Mouse (Mus musculus) heart, embryonic 12.5 days (tissue): ENCODE results near the gene Hnrnpul1. TPM values are rescaled to one million over a fixed set of nuclear protein-coding genes. Genes with fewer than 3 reads are reported as not detected.
"Not testable (repeated sequence)": the region's sequence is repeated elsewhere in the genome, so short reads cannot be mapped to it uniquely, and the experiment has no call there.

Source experiments
- ATAC-seq: fragments of 200-750 bp; cut with Nextera tagmentation; 2 replicates; pipeline ENCODE4 v1.8.0; 2017; ENCODE audit warnings: moderate TSS enrichment, moderate library complexity; ENCODE audit not compliant: insufficient number of reproducible peaks, low FRiP score
- H3K27ac ChIP-seq: fragments of 300-500 bp; sonication (generic); 2 replicates; pipeline ENCODE4 v1.5.1; 2016; ENCODE audit warnings: mild to moderate bottlenecking, moderate library complexity; ENCODE audit not compliant: poor library complexity, severe bottlenecking
- H3K27me3 ChIP-seq: fragments of 300-500 bp; sonication (generic); replicated peaks from 2 replicates; pipeline ENCODE4 v1.6.1; 2016; ENCODE audit warnings: mild to moderate bottlenecking, moderate library complexity
- H3K36me3 ChIP-seq: fragments of 300-500 bp; sonication (generic); 2 replicates; pipeline ENCODE4 v1.6.1; 2016; ENCODE audit warnings: mild to moderate bottlenecking, moderate library complexity
- H3K4me1 ChIP-seq: fragments of 300-500 bp; sonication (generic); replicated peaks from 2 replicates; pipeline ENCODE4 v1.6.1; 2016; ENCODE audit warnings: mild to moderate bottlenecking
- H3K4me2 ChIP-seq: fragments of 300-500 bp; sonication (generic); 2 replicates; pipeline ENCODE4 v1.6.1; 2016; ENCODE audit warnings: mild to moderate bottlenecking, moderate library complexity
- H3K4me3 ChIP-seq: fragments of 300-500 bp; sonication (generic); 2 replicates; pipeline ENCODE4 v1.5.1; 2016; ENCODE audit warnings: mild to moderate bottlenecking
- H3K9ac ChIP-seq: fragments of 300-500 bp; sonication (generic); 2 replicates; pipeline ENCODE4 v1.6.1; 2016; ENCODE audit warnings: mild to moderate bottlenecking, moderate library complexity
- H3K9me3 ChIP-seq: fragments of 300-500 bp; sonication (generic); replicated peaks from 2 replicates; pipeline ENCODE4 v1.6.1; 2016; ENCODE audit warnings: mild to moderate bottlenecking, moderate library complexity
- WGBS: fragments of 180-500 bp; shearing (Covaris S2); methylation state at CpG from one replicate; pipeline ENCODE4 v1.1.7; 2016; 5-methylcytosine and 5-hydroxymethylcytosine counted together
- polyA plus RNA-seq: library from polyadenylated mRNA; unstranded; fragments of >200 nt; fragmentation: Nextera tagmentation; extraction: Ambion mirVana; gene quantifications from 2 replicates; pipeline ENCODE4 v1.2.1, GENCODE M21; 2016

Gene Hnrnpul1
- polyA plus RNA-seq: 57.0 and 60.9 TPM in 2 replicates

GRCm38 (mm10) chr7:25754738-25755467, at the start of gene Hnrnpul1:
TSS of gene Hnrnpul1 (minus strand) at chr7:25754757.
- no peaks in the 10 kb centered on the region for H3K9me3 ChIP-seq
- peak within 1 kb of the TSS; percentile 99 for H3K9ac ChIP-seq
- WGBS: under 1% methylated on average over 55 of the region's 55 CpGs

GRCm38 (mm10) chr7:25803460-25803859, 48.9 kb upstream of the Hnrnpul1 start:
- no peak overlapping the region for H3K27ac ChIP-seq
- 59% methylated on average over 13 of the region's 13 CpGs for WGBS
- no peak overlapping the region for H3K9ac ChIP-seq
- no peaks in the 10 kb centered on the region for H3K36me3 ChIP-seq
- H3K9me3 ChIP-seq: peaks cover 2% of the 10 kb centered on the region; the same call in 1 of the 2 replicates
- no peak overlapping the region for H3K4me3 ChIP-seq
- H3K27me3 ChIP-seq: no peaks in the 10 kb centered on the region
- no peak overlapping the region for H3K4me2 ChIP-seq
- no peak for ATAC-seq
- H3K4me1 ChIP-seq: peaks cover 24% of the 10 kb centered on the region

More at GRCm38 (mm10) chr7:25754738-25755467, at the start of gene Hnrnpul1:
- H3K36me3 ChIP-seq: peaks cover 27% of the 10 kb centered on the region
- peak; percentile 94 for ATAC-seq
- peak within 1 kb of the TSS; percentile 79 for H3K4me3 ChIP-seq
- H3K27me3 ChIP-seq: no peaks in the 10 kb centered on the region
- peak within 1 kb of the TSS; percentile 88 for H3K4me2 ChIP-seq
- peak within 1 kb of the TSS; percentile 99 for H3K27ac ChIP-seq
- peaks cover 22% of the 10 kb centered on the region for H3K4me1 ChIP-seq

GRCm38 (mm10) chr7:25802241-25803125, 47.9 kb upstream of the Hnrnpul1 start:
- peak overlapping the region; percentile 30 for H3K4me3 ChIP-seq
- H3K4me1 ChIP-seq: peaks cover 24% of the 10 kb centered on the region
- ATAC-seq: peak; percentile 78
- H3K27me3 ChIP-seq: no peaks in the 10 kb centered on the region
- peaks cover 4% of the 10 kb centered on the region; the same call in 1 of the 2 replicates for H3K9me3 ChIP-seq
- H3K36me3 ChIP-seq: no peaks in the 10 kb centered on the region
- H3K4me2 ChIP-seq: peak overlapping the region; percentile 61
- WGBS: 18% methylated on average over 24 of the region's 24 CpGs
- H3K27ac ChIP-seq: peak overlapping the region; percentile 49
- peak overlapping the region; percentile 15; the same call in 1 of the 2 replicates for H3K9ac ChIP-seq

GRCm38 (mm10) chr7:25801031-25801430, 46.5 kb upstream of the Hnrnpul1 start:
- no peak for ATAC-seq
- Histone ChIP-seq H3K4me1 (peaks cover 23% of the 10 kb centered on the region), H3K9ac (no peak overlapping the region), H3K4me2 (no peak overlapping the region), H3K27me3 (no peaks in the 10 kb centered on the region), H3K27ac (no peak overlapping the region), H3K9me3 (peaks cover 4% of the 10 kb centered on the region; the same call in 1 of the 2 replicates), H3K36me3 (no peaks in the 10 kb centered on the region), H3K4me3 (no peak overlapping the region)
- WGBS: 85% methylated on average over 6 of the region's 6 CpGs

GRCm38 (mm10) chr7:25799369-25799768, 44.8 kb upstream of the Hnrnpul1 start:
- Histone ChIP-seq H3K4me1 (peaks cover 18% of the 10 kb centered on the region), H3K9me3 (peaks cover 4% of the 10 kb centered on the region; the same call in 1 of the 2 replicates), H3K9ac (no peak overlapping the region), H3K27me3 (no peaks in the 10 kb centered on the region), H3K4me3 (no peak overlapping the region), H3K4me2 (no peak overlapping the region), H3K27ac (no peak overlapping the region), H3K36me3 (no peaks in the 10 kb centered on the region)
- 81% methylated on average over 1 of the region's 1 CpGs for WGBS
- ATAC-seq: no peak

GRCm38 (mm10) chr7:25798540-25798939, 44.0 kb upstream of the Hnrnpul1 start:
- no peak for ATAC-seq
- H3K27me3 ChIP-seq: no peaks in the 10 kb centered on the region
- H3K27ac ChIP-seq: no peak overlapping the region
- 79% methylated on average over 2 of the region's 2 CpGs for WGBS
- H3K4me3 ChIP-seq: no peak overlapping the region
- peaks cover 16% of the 10 kb centered on the region for H3K4me1 ChIP-seq
- H3K4me2 ChIP-seq: no peak overlapping the region
- no peak overlapping the region for H3K9ac ChIP-seq
- H3K36me3 ChIP-seq: no peaks in the 10 kb centered on the region
- peaks cover 4% of the 10 kb centered on the region; the same call in 1 of the 2 replicates for H3K9me3 ChIP-seq

- no peak for ATAC-seq
- peaks cover 4% of the 10 kb centered on the region; the same call in 1 of the 2 replicates for H3K9me3 ChIP-seq
- no peak overlapping the region for H3K4me3 ChIP-seq
- H3K27ac ChIP-seq: no peak overlapping the region
- no peaks in the 10 kb centered on the region for H3K36me3 ChIP-seq
- 81% methylated on average over 8 of the region's 8 CpGs for WGBS
- peaks cover 6% of the 10 kb centered on the region; the same call in 1 of the 2 replicates for H3K4me1 ChIP-seq
- no peak overlapping the region for H3K4me2 ChIP-seq
- no peaks in the 10 kb centered on the region for H3K27me3 ChIP-seq
- no peak overlapping the region for H3K9ac ChIP-seq
These were observed 40.2 kb upstream of the Hnrnpul1 start for GRCm38 (mm10) chr7:25794775-25795174.

- no peak overlapping the region for H3K9ac ChIP-seq
- peaks cover 4% of the 10 kb centered on the region; the same call in 1 of the 2 replicates for H3K9me3 ChIP-seq
- peaks cover 16% of the 10 kb centered on the region for H3K4me1 ChIP-seq
- no peak overlapping the region for H3K27ac ChIP-seq
- no peak overlapping the region for H3K4me3 ChIP-seq
- no peak for ATAC-seq
- H3K36me3 ChIP-seq: no peaks in the 10 kb centered on the region
- 45% methylated on average over 3 of the region's 3 CpGs for WGBS
- H3K27me3 ChIP-seq: no peaks in the 10 kb centered on the region
- H3K4me2 ChIP-seq: no peak overlapping the region
These were observed 39.1 kb upstream of the Hnrnpul1 start for GRCm38 (mm10) chr7:25793679-25794078.

- H3K27ac ChIP-seq, ATAC-seq, H3K4me3 ChIP-seq, H3K4me2 ChIP-seq, H3K36me3 ChIP-seq, H3K9ac ChIP-seq, H3K27me3 ChIP-seq, H3K9me3 ChIP-seq: not testable (repeated sequence)
- 63% methylated on average over 9 of the region's 9 CpGs for WGBS
- H3K4me1 ChIP-seq: peaks cover 21% of the 10 kb centered on the region
These were observed 38.4 kb upstream of the Hnrnpul1 start for GRCm38 (mm10) chr7:25792966-25793365.

GRCm38 (mm10) chr7:25790615-25791014, 36.1 kb upstream of the Hnrnpul1 start:
- Histone ChIP-seq H3K27me3 (no peaks in the 10 kb centered on the region), H3K9ac (no peak overlapping the region), H3K4me2 (no peak overlapping the region), H3K4me3 (no peak overlapping the region), H3K9me3 (no peaks in the 10 kb centered on the region), H3K27ac (no peak overlapping the region), H3K4me1 (peaks cover 44% of the 10 kb centered on the region), H3K36me3 (peaks cover 6% of the 10 kb centered on the region; the same call in 1 of the 2 replicates)
- 62% methylated on average over 8 of the region's 8 CpGs for WGBS
- ATAC-seq: no peak

- no peak for ATAC-seq
- no peaks in the 10 kb centered on the region for H3K27me3 ChIP-seq
- 0 out of 2 replicates have a peak overlapping the region, but pooled peaks have one; percentile 20 for H3K27ac ChIP-seq
- H3K4me2 ChIP-seq: peak overlapping the region; percentile 88
- H3K36me3 ChIP-seq: peaks cover 10% of the 10 kb centered on the region; the same call in 1 of the 2 replicates
- WGBS: 19% methylated on average over 3 of the region's 3 CpGs
- no peaks in the 10 kb centered on the region for H3K9me3 ChIP-seq
- peaks cover 49% of the 10 kb centered on the region for H3K4me1 ChIP-seq
- H3K4me3 ChIP-seq: peak overlapping the region; percentile 64
- peak overlapping the region; percentile 82 for H3K9ac ChIP-seq
These were observed 34.5 kb upstream of the Hnrnpul1 start for GRCm38 (mm10) chr7:25789129-25789440.
